Mouse (Mus musculus) retina, adult 2 months (tissue): ENCODE measurements around the gene Epha1.

ENCODE experiments used
- DNase-seq: peaks from one replicate; pipeline ENCODE4 v3.0.0-alpha.2; 2012; ENCODE audit warnings: low read depth, low spot score

Epha1 gene

GRCm38 (mm10) chr6:42373669-42374430, 782 bp upstream of the Epha1 start:
- no peak for DNase-seq

DNA sequence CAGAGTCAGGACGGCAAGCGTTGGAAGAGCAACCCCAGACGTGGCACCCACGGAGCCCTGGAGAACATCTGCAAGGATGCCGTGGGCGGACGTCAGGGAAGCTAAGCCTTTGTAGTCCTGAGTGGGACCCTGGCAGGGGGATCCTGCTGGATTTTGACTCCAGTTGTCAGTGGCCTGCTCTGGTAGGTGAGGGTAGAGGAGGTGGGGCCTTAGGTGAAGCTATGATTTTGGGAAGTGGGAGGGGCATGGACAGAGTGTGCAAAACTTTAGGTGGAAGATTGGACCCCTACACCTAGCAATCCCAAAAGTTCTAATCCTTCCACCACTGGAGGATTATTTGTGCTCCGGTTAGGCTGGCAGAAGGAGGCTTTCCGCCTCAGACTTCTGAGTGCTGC, 650 bp downstream of the Epha1 start:
- DNase-seq, result no peak

DNA sequence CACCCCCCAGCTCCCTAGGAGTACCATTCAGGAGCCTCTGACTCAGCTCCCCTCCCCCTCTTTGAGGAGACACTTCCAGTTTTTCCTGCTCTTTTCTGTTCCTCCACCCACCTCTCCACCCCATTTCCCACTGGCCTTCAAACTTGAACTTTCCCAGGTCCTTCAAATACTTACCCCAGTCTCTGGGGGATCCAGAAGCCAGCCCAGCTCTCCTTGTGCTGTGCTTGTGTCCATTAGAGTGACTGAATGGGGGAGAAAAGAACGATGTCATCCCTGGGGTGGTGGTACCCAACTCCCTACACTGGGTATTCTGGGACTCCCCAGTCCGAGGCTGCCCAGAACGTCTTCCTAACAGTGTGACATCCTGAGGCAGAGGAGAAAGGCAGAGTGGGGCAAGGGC, 1.1 kb downstream of the Epha1 start:
- DNase-seq, result no peak

GRCm38 (mm10) chr6:42370630-42371363, 2.3 kb downstream of the Epha1 start:
- no peak for DNase-seq

GRCm38 (mm10) chr6:42369870-42370269, 3.2 kb downstream of the Epha1 start:
- DNase-seq, result no peak

DNA sequence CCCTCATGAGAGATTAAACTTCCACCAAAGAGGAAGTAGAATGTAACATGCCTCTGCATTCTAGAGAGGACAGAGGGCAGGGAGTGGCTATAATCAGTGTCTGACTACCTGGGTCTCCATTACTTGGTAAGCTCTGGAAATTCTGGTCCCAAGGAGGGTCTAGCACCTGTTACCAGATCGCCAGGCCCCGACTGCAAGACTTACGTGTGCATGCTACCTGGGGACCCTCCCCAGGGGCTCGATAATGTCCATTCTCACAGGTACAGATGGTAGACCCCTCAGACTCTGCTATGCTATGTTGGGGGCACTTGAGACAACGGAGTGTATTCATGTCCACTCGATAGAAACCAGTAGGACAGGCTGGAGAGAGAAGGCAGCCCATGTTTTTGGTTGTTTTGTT, 7.9 kb downstream of the Epha1 start:
- no peak for DNase-seq

DNA sequence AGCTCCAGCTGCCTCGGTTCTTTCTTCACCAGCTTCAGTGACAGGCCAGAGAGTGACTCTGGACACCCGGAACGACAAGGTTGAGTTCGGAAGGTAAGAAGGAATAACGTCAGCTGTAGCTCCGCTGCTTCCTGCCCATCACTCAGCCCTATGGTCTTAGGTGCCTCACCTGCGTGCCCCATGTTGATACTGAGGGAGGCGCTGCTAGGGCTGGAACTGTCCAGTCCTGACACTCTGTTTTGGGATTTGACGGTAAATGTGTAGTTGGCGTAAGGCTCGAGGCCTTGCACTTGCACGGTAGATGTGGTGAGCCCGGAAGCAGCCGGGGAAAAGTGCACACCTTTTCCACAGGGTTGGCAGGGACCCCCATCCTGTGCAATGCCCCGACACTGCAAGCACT, 8.5 kb downstream of the Epha1 start:
- no peak for DNase-seq

DNA sequence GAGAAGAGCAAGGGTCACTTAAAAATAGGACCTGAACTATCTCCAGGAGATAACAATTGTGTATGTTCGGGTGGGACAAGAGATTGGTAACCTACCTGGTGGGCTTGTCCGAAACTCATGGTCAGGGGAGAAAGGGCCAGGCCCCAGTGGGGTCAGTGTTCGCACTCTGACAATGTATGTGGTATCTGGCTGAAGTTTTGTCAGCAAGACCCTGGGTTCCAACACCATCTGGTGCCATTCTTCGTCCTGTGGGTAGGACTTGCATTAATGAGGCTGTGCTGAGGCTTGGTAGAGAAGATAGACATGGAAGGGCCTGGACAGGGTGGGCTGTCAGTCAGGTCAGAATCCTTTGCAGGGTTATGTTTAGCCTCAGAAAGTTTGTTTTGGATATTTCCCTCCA, 9.0 kb downstream of the Epha1 start:
- DNase-seq, result no peak

DNA sequence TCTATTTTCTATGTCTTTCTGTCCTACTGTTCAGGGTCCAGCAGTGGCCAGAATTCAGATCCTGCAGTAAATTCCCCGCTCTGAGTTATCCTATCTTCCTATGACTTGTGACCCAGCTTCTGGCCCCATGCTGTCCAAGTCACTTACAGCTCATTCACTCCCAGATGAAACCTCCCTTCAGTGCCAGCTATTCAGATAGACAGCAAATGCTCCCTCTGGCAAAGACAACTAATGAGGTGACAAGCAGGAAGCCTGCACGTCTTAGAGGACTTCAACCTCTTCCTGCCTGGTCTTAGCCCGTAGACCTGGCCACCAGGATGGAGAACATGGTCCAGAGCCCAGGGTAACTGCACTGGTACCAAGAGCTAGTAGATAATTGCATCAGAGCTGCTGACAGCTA, 10.1 kb downstream of the Epha1 start:
- no peak for DNase-seq

DNA sequence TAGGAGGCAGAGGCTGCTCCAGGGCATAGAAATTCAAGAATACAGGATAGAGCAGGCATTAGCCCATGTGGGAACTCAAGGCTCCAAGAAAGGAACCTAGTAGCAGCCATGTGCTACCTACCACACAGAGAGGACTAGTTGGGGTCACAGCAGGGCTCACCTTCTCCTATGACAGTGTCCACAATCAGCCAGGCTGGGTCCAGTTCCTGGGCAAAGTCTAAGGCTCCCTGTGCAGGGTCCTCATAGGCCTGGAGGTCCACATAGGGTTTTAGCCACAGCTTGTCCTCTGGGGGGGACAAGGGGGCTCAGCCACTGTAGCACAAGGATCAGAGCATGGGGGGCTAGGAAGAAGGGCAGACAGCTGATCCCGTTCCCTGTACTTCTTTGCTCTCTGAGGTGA, 10.6 kb downstream of the Epha1 start:
- DNase-seq, result no peak

DNA sequence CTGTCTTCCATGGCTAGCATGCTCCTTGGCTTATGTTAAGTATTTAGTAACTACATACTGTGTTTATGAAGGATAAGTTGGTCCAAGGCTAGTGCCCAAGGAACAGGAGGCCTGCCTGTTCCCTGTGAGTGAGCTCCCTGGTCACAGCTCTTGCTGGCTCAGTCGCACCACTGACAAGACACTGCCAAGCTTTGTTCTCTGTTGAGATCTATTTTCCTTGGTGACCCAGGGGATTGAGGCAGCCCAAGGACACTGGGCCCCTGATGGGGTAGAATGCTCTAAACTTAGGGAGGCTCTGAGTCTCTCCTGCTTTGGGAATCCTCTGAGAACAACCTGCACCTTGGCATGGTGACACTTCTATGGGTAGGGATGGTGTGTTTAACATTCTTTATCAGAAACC, 11.0 kb downstream of the Epha1 start:
- DNase-seq, result no peak

- DNase-seq, result no peak
These were observed 11.8 kb downstream of the Epha1 start for GRCm38 (mm10) chr6:42361041-42361895.

DNA sequence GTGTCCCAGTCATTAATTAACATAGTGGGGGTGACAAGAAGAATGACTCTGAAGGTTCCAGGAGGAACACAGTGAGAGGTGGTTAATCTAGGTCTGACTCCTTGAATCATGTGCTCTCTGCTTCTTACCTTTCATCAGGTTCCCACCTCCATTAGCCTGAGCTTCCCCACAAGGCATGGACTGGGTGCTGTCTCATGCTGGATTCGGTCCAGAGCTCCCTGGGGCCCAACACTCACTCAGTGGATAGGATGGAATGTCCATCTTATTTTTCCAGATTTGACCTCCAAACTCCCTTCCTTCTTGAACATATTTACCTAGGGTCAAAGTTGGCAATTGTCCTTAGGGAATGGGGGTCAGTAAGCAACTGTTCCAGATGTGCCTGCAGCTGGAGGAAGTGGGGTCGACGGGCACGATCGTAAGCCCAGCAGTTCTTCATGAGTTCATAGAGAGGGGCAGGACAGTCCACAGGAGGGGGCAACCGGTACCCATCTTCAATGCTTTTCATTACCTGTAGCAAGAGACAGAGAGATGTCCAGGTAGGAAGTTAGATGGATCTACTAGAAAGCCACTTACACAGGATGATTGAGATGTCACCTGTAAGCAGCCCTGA, 12.7 kb downstream of the Epha1 start:
- no peak for DNase-seq

GRCm38 (mm10) chr6:42359364-42360147, 13.5 kb downstream of the Epha1 start:
- DNase-seq, result no peak

DNA sequence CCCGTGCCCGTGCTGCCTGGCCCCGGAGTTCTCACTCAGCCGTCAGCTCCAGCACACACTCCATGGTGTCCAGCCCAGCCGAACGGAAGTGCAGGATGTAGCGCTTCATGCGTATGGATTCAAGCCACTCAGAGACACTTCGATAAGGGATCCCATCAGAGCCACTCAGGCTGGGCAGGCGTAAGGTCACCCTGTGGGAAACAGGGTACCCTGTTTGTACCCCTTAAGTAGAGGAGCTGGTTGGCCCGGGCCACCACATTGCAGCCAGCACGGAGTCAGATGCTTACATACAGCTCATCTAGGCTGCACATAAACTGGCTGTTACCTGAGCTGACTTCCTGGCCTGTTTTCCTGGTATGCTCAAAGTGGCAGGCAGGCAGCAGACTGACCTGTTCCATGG, 14.2 kb downstream of the Epha1 start:
- no peak for DNase-seq

DNA sequence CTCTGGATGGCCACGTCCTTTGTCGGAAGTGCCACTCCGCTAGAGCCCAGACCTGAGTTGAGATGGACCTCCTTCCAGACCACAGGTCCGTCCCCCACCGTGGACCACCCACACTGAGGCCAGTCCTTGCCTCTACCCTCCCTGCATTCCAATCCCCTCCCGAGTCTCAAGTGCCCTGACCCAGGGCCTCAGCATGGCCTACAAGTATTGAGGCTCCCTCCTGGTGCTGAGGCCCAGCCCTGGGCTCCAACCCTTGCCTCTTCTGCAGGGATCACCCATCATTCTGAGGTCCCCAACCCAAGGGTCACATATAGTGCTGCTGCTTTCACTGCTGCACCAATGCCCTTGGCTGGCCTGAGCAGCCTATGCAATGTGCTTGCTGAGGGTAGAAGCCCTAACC, 15.2 kb downstream of the Epha1 start:
- no peak for DNase-seq

GRCm38 (mm10) chr6:42356913-42357312, 16.2 kb downstream of the Epha1 start:
- no peak for DNase-seq

GRCm38 (mm10) chr6:42355794-42356600, 17.1 kb downstream of the Epha1 start:
- DNase-seq, result no peak

DNA sequence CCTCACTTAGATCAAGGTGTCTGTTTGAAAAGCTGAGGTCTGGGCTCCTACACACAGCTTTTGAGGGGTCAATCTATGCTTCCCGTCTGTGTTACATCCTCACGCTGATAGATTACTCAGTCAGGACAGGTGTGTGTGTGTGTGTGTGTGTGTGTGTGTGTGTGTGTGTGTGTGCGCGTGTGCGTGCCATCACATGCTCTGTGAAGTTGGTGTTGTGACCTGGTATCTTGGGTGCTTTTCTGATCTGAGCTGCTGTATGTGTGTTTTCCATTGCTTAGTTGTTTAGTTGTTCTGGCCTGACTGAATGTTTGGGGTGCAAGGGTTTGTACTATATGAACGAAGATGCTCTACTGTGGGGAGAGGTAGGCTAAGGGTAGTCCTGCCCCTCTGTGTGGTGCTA, 17.7 kb downstream of the Epha1 start:
- DNase-seq, result no peak
